Mouse (Mus musculus) thymus, postnatal 0 days (tissue): Measurements from ENCODE around the gene Gm29133. TPM values are rescaled to one million over a fixed set of nuclear protein-coding genes. Genes with fewer than 3 reads are reported as not detected.

Experiments
- DNase-seq: peaks from one replicate; pipeline ENCODE4 v3.0.0-alpha.2; 2015; ENCODE audit warnings: low spot score
- polyA plus RNA-seq: library from polyadenylated mRNA; unstranded; fragments of >200 nt; fragmentation: Nextera tagmentation; extraction: Ambion mirVana; gene quantifications from 2 replicates; pipeline ENCODE4 v1.2.1, GENCODE M21; 2015

The Gm29133 gene
- not detected in 2 replicates for polyA plus RNA-seq

DNA sequence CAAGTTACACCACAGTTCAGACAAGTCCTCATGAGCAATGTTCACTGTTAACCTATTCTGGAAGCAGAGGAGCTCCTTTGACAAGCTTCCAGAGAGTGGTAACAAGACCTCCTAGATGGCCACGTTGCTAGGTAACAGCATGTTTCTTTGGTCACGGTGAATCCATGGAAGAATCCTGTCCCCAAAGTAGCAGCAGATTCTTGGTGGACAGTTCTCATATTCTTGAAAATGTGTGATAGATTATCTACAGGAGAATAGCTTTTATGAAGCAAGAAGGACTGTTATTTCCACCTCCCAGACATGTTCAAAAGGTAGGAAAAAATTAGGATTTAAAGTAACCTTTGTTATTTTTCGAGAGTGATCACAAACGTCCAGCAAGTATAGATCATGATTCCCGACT is at the start of gene Gm29133:
Gene Gm29133 (plus strand): TSS at position 301 of the 400 bp plus-strand sequence.
- no peak for DNase-seq

DNA sequence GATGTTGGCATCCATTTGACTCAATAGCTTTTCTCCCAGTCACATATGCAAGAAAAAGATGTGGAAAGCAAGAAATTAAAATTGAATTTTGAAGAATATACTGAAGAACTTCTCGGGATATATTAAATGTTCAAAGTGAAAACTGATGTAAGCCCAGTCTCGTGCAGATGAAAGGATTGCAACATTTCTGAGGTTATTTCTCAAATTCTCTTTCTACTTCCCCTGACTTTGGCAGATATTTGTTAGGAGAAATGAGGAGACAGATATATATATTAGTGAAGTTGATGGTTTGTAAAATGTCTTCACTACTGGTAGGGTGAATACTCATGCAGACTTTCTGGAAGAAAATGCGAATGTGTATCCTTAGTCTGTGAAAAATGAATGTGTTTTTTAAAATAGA is 48.9 kb upstream of the Gm29133 start:
- DNase-seq = no peak

DNA sequence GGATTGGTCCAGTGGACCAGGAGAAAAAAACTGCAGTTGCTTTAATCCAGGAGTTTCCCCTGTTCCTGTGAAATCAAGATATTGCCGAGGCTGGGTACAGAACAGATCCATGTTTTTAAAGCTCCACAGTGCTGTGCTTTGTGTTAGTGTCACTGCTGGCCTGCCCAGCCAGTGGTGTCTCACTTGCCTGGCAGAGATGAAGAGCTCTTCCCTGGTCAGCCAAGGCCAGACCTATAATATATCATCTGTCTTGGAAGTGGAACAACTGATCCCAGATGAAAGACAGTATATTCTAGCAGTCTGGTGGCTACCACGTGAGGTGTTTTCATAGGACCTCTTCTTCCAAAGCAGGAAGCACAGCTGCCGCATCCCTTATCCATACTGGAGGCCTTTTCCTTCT is 46.7 kb upstream of the Gm29133 start:
- no peak for DNase-seq

DNA sequence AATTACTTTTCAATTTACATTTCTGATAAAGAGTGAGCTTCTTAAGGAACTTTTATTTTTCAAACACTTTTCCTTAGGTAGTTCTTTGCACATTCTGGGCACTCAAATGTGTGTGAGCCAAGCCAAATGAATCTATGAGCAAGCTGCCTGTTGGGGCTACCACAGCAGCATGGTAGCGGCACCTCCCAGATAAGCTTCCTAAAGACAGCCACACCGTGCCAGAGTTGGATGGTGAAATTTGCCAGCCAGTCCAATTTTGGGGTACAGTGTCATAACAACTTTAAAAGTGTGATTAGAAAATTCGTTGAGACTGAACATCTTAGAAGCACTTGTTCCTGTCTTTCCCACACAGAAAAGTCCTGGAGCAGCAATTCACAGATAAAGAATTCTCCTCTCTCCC is 41.5 kb upstream of the Gm29133 start:
- DNase-seq = no peak

DNA sequence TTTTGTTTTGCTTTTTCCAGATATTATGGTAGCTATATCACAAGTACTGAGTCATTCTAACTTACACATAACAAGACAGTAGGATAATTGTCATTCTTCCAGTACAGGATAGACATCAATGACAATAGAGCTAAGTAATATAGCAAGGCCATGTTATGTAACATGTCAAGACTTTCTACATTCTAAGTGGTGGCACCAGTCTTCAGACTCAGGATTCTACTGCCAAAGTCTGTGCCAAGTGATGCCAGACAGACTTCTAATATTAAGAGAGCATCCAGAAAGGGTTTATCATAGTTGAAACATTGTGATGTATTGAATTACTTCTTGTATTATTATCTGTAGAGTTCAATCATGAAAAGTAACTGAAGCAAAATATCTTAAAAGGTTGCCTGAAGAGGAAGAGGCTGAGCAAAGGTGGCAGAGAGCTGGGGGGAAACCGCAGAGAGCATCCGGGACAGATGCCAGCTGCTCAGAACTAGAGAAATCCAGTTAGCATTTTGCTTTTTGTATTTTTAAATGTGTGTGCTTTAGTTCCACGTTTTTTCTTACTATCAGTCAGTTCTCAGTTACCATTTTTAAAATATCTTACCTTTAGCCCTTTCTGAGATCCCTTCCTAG is 34.2 kb upstream of the Gm29133 start:
- DNase-seq = peak; percentile 73

DNA sequence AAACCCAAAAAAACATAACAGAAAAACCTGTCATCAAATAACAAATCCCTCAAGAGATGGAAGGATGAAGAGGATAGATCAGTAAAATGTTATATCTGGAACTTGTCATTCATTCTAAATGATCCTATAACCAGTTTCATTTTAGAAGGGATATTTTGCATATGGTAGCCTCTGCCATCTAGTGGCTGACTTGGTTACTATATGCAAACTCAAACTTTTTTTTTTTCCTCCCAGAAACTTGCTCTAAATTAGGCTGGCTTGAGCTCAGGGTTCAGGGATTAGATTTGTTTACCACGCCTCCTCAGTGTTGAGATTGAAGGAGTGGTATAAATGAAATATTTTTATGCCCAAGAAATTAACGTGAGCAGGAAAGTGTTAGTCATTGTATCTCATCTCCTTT is 27.3 kb upstream of the Gm29133 start:
- peak; percentile 43 for DNase-seq

DNA sequence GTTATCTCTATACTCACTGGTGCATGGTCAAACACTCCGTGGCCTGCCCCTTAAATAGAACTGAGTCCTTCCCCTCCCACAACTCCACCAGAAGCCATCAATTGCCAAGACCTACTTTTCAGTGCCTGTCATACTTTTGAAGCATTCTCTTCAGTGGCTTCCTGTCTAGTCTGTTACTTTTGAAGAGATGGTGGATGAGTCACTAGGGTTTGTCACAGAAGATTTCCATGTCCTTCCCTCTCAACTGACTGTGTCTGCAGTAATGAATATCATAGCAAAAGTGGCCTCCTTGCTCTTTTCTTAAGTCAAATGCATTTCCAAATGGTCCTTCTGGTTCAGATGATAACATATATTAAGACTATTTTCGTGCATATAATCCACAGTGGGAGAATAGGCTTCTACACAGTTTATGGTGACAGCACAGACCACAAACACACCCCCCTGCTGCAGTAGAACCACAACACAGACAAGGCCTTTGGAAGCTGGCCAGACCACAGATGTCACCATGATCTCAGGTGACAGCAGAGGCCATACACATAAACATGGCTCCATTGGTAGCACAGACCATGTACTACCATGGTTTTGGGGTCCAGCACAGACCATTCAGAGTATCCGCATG is 16.9 kb upstream of the Gm29133 start:
- peak; percentile 35 for DNase-seq

DNA sequence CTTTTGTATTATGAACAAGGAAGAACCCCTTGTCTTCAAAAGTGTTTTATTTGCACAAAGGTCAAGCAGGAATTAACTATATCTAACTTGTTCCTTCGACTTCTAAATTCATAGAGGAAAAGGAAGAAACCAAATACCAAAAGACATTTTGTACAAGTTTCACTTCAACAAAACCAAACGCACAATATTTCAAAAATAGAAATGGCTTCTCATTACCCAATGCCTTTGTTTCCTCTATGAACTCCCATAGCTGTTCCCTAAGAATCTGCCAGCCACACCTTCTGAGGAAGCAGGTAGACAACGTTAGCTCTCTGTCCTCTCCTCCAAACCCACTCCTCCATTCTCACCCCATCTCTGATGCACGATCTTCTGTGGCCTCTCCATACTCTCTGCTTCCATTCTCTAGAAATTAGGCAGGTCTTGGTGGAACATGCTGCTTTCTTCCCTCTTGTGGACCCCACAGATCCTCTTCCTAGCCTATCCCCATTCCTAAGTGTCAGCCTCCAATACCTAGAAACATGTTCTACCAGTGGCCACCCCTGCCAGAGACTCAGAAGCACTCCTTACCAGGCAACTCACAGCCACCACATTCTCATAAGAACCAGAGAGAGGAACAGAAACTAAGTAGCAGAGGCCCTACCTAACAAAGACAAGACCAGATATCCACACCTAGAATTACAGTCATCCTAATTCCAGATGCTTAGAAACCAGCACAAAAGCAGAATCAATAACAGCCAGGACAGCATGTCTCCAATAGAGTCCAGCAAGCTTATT is 4.1 kb upstream of the Gm29133 start:
- DNase-seq = no peak

DNA sequence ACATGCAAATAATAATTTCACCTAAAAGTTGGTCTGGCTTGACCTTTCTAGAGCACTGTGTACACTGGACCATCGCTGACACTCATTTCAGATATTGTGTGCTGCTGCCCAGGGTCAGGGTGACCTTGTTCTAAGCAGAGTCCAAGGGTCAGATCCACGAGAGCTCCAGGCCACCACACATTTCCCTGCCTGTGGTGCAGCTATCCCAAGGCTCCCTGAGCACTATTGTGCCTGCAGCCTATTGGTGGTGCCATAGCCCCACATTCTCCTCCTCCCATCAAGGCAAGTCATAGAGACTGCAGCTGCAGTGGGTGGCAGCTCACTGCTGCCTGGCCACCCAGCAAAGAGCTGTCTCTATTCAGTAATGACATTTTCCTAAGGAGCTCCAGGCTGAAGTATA is 2.7 kb upstream of the Gm29133 start:
- no peak for DNase-seq

DNA sequence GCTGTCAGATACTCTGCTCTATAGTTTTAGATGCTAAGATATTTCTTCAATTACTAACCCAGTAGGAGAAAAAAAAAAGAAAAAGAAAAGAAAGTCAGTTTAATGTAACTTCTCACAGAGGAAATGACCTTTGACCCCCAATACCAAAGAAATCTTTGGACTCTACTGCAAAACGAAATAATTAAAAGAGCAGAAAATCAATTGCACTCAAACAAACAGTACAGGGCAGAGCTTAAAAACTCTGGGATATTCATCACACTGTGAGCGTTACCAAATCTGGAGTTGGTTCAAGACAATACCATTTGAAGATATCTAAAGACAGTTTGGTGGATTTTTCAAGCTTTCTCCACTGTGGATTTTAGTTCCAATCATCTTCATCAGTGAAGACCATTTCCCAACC is 15.4 kb downstream of the Gm29133 start:
- DNase-seq = no peak

DNA sequence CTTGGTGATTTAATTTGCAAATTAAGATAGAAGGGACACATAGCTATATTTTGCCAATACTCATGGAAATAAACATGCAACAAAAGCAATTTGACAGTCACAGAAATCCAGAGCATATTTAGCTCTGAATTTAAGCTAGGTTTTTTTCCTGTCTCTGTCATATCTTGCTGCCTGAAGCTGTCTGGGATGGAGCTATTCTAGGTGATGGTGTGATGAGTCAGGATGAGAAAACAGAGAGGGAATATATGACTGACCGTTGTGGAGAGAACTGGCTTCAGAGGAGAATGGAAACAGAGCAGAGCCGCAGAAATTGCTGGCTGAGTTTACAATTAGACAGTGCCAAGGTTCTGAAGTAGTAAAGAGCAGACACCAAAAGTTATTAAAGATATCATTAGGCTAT is 26.3 kb downstream of the Gm29133 start:
- DNase-seq = no peak

DNA sequence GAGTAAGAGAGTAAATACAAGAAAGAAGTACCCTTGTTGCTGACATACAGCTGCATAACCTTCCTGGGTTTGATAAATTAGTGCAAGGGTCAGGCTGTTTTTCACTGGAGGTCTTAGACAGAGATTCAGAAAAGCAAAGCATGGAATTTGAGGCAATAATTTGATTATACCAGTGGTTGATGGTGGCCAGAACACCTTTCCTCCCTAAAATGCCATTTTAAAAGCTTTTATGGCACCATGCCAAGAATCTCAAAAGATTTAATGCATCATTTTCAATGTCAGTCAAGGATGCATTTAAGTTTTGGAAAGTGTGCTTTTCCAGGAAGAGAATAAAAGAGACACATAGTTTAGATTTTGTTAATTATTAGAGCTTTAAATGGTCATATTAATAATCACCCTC is 60.0 kb downstream of the Gm29133 start:
- DNase-seq = no peak

DNA sequence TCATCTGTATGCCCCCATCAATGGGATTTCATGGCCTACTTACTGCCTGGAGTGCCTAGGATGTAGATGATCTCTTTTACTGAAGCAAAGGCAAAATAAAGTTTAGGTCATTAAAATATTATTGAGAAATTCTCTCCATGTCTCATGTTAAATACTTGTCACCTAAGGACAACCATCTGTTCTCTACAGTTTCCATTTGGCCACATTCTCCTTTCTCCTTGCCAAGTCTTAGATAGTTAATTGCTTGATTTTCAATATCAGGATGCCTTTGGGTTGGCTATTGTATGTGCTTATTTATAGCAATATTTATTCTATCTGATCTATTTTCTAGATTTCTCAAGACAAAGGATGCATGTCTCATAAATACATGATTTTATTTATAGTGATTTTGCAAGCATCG is 75.9 kb downstream of the Gm29133 start:
- no peak for DNase-seq

DNA sequence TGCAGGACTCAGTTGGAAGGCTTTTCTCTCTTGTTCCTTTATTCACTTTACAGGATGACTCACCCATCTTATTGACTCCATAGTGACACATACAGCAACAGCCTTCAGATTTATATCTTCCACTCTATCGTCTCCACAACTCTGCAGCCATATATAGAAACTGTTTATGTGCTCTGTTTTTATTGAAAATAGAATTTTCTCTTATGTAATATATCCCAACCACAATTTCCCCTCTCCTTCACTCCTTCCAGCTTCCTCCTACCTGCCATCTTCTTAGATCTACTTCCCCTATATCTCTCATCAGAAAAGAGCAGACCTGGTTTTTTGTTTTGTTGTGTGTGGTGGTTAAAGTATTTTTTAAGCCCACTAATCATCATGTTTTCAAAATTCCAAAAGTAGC is 76.5 kb downstream of the Gm29133 start:
- no peak for DNase-seq

DNA sequence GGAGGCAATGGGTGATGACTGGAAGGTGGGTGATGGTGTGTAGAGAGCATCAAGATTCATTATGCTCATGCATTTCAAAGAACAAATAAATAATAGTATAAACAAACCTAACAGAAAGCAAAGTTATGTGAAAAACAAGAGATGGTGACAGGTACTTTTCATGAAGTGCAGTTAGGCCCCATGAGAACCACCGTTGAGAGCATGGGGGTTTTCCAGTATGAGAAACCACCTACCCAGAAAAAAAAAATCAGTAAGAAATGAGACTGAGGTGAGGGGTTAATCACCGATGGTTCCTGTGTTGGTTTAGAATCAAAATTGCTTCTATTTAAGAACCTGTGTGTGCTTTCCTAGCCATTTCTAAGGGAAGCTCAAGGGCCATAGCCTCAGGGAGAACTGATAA is 86.8 kb downstream of the Gm29133 start:
- no peak for DNase-seq

DNA sequence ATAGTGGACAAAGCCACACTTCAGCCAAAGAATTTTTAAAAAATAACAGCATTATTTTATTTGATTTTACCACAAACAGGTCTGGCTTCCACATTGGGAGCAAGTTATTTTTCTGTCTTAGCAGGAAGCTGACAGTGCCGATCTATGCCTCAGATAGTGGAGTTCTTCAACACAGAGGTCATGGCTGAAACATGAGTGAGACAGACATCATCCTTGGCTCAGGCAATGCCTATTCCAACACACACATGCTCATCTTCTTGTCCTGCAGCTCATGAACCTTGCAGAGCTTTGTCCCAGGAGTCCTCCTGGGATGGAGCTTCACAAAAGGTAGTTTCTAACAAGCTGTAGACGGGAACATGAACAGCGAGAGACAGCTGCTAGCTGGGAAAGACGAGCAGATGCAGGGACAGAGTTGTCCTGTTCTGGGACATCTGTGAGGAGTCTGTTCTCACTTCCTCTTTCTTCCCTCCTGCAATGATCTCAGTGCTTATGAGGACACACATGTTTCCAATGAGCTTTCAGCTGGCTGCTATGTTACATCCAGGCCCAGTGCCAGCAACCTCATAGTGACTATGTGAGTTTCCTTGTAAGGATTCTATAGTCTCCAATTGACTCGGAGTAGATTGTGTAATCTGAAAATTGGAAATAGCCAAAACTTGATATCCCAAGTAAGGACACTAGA is 87.4 kb downstream of the Gm29133 start:
- DNase-seq = no peak

Other genes with a start within 250 kb of the Gm29133 start
- 147 and 150 TPM in 2 replicates for gene Pdcd10, start 191.3 kb upstream of the Gm29133 start, polyA plus RNA-seq
- 6.0 and 6.2 TPM in 2 replicates for gene Serpini1, start 190.7 kb upstream of the Gm29133 start, polyA plus RNA-seq
- 16.6 and 16.9 TPM in 2 replicates for gene Golim4, start 208.8 kb downstream of the Gm29133 start, polyA plus RNA-seq